Mouse (Mus musculus): ENCODE results near the gene Cdk16. TPM values are rescaled to one million over a fixed set of nuclear protein-coding genes. Genes with fewer than 3 reads are reported as not detected.
"Not testable (repeated sequence)": the region's sequence is repeated elsewhere in the genome, so short reads cannot be mapped to it uniquely, and the experiment has no call there.

Gene Cdk16
- total RNA-seq, 1 experiment, result 53.4 TPM

DNA sequence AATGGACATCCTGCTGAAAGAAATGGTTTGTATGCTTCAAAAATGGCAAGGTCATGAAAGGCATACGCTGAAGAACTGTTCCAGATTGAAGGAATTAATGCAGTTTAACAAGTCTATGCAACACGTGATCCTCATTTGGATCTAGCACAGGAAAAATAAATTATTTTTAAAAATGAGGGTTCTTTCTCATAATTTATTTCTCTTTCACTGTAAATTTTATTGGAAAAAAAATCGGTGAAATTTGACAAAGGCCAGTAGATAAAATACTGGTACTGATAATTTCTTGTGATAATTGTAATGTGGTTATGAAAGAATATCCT, 17.3 kb downstream of the Cdk16 start:
- DNase-seq (ENCODE audit: low read depth, low spot score), result no peak
- in situ Hi-C loops (cut with MboI; ENCODE audit: low sequenced_read_pairs in 2 of 2, unreplicated experiment in 2 of 2), result no loop called here
- TF ChIP-seq ZNF384 (IDR thresholded peaks at IDR 0.05; ENCODE audit: low read depth, low read length) (no peak), HCFC1 (IDR thresholded peaks at IDR 0.05; ENCODE audit: borderline replicate concordance, insufficient read depth, low read length) (no peak), ZC3H11A (IDR thresholded peaks at IDR 0.05; ENCODE audit: borderline replicate concordance, low read depth, low read length) (no peak), MAFK (IDR thresholded peaks at IDR 0.05; ENCODE audit: insufficient read depth, low read depth, low read length) (no peak), CHD2 (IDR thresholded peaks at IDR 0.05; ENCODE audit: low read depth, low read length) (no peak)
- H3K4me3 ChIP-seq (ENCODE audit: insufficient read depth in 1 of 2, low read depth in 1 of 2, low read length in 2 of 2, poor library complexity in 1 of 2, severe bottlenecking in 1 of 2), result peak overlapping the region; percentile 42 to 75
- H3K9ac ChIP-seq (ENCODE audit: insufficient read depth, low read depth, low read length, poor library complexity, severe bottlenecking), result no peak overlapping the region
- H3K36me3 ChIP-seq (ENCODE audit: control insufficient read depth, insufficient read depth, low read length, poor library complexity, severe bottlenecking), result no peaks in the 10 kb centered on the region
- H3K27ac ChIP-seq (ENCODE audit: insufficient read depth, low read depth, low read length, poor library complexity, severe bottlenecking), result no peak overlapping the region; the same call in 1 of the 2 replicates
- H3K4me1 ChIP-seq (ENCODE audit: control insufficient read depth in 2 of 2, insufficient read depth in 2 of 2, low read length in 2 of 2, poor library complexity in 1 of 2), result no peaks in the 10 kb centered on the region
- H3K9me3 ChIP-seq (ENCODE audit: control insufficient read depth, insufficient read depth, low read depth, low read length), result no peaks in the 10 kb centered on the region

DNA sequence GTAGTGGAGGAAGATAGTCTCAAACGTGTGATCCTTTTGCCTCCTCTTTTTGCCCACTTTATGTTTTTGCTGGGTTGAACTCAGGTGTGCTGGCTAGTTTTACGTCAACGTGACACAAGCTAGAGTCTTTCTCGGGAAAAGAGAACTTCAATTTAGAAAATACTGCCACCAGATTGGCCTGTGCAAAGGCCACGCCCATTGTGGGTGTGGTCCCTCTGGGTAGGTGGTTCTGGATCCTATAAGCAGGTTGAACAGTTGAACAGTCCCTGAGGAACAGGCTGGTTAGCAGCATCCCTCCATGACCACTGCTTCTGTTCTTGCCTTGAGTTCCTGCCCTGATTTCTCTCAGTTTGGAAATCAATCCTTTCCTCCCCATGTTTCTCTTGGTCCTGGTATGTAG, 40.9 kb downstream of the Cdk16 start:
- Histone ChIP-seq H3K9ac (ENCODE audit: insufficient read depth, low read depth, low read length, poor library complexity, severe bottlenecking) (no peak overlapping the region), H3K36me3 (ENCODE audit: control insufficient read depth, insufficient read depth, low read length, poor library complexity, severe bottlenecking) (no peaks in the 10 kb centered on the region), H3K4me3 (ENCODE audit: insufficient read depth in 1 of 2, low read depth in 1 of 2, low read length in 2 of 2, poor library complexity in 1 of 2, severe bottlenecking in 1 of 2) (no peak overlapping the region), H3K27ac (ENCODE audit: insufficient read depth, low read depth, low read length, poor library complexity, severe bottlenecking) (no peak overlapping the region), H3K4me1 (ENCODE audit: control insufficient read depth in 2 of 2, insufficient read depth in 2 of 2, low read length in 2 of 2, poor library complexity in 1 of 2) (peaks cover 0 to 2% of the 10 kb centered on the region in 2 experiments; a peak in 1 of 4 replicates), H3K9me3 (ENCODE audit: control insufficient read depth, insufficient read depth, low read depth, low read length) (no peaks in the 10 kb centered on the region)
- DNase-seq (ENCODE audit: low read depth, low spot score), result peak; percentile 25
- in situ Hi-C loops (cut with MboI; ENCODE audit: low sequenced_read_pairs in 2 of 2, unreplicated experiment in 2 of 2), result no loop called here
- TF ChIP-seq MAFK (IDR thresholded peaks at IDR 0.05; ENCODE audit: insufficient read depth, low read depth, low read length) (no peak), HCFC1 (IDR thresholded peaks at IDR 0.05; ENCODE audit: borderline replicate concordance, insufficient read depth, low read length) (no peak), ZC3H11A (IDR thresholded peaks at IDR 0.05; ENCODE audit: borderline replicate concordance, low read depth, low read length) (no peak), CHD2 (IDR thresholded peaks at IDR 0.05; ENCODE audit: low read depth, low read length) (no peak), ZNF384 (IDR thresholded peaks at IDR 0.05; ENCODE audit: low read depth, low read length) (no peak)

DNA sequence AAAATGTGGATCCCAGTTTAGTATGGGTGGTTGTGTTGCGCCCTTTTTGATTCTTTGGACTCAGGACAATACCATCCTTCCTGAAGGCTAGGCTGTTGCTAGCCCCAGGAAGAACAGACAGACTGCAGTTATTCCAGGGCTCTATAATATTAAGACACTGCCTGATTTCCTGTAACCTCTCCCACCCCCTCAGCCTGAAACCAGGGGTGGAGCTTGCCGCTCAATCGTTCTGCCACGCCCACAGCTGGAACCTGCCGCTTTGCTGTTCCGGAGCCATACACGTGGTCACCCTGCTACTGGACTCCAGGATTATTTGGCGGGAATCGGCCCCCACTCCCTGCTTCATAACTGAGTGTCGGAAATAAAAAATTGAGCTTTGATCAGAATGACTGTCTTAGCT, 42.3 kb downstream of the Cdk16 start:
- DNase-seq (ENCODE audit: low read depth, low spot score), result peak; percentile 7
- in situ Hi-C loops (cut with MboI; ENCODE audit: low sequenced_read_pairs in 2 of 2, unreplicated experiment in 2 of 2); H3K9me3 ChIP-seq (ENCODE audit: control insufficient read depth, insufficient read depth, low read depth, low read length); H3K9ac ChIP-seq (ENCODE audit: insufficient read depth, low read depth, low read length, poor library complexity, severe bottlenecking); H3K4me3 ChIP-seq (ENCODE audit: insufficient read depth in 1 of 2, low read depth in 1 of 2, low read length in 2 of 2, poor library complexity in 1 of 2, severe bottlenecking in 1 of 2); H3K4me1 ChIP-seq (ENCODE audit: control insufficient read depth in 2 of 2, insufficient read depth in 2 of 2, low read length in 2 of 2, poor library complexity in 1 of 2); H3K36me3 ChIP-seq (ENCODE audit: control insufficient read depth, insufficient read depth, low read length, poor library complexity, severe bottlenecking); H3K27ac ChIP-seq (ENCODE audit: insufficient read depth, low read depth, low read length, poor library complexity, severe bottlenecking): not testable (repeated sequence)

DNA sequence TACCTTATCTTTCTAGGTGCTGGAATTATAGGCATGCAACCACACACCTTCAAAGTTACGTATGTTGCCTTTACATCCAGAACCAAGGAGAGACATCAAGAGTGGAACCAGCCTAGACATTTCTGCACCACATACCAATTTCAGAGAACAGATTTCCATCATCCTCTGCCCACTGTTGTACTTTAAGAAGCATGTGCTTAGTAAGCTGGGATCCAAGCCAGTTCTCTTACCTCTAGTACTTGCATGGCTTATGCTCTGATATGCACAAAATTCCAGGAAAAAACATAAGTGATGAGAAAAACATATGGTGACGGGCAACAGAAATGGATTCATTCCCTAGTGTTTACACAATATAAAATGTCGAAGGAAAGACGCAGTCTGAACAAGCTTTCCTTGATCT, 48.7 kb downstream of the Cdk16 start:
- H3K36me3 ChIP-seq (ENCODE audit: control insufficient read depth, insufficient read depth, low read length, poor library complexity, severe bottlenecking), result no peaks in the 10 kb centered on the region
- no peaks in the 10 kb centered on the region for H3K9me3 ChIP-seq (ENCODE audit: control insufficient read depth, insufficient read depth, low read depth, low read length)
- H3K4me1 ChIP-seq (ENCODE audit: control insufficient read depth in 2 of 2, insufficient read depth in 2 of 2, low read length in 2 of 2, poor library complexity in 1 of 2), result no peaks in the 10 kb centered on the region
- in situ Hi-C loops (cut with MboI; ENCODE audit: low sequenced_read_pairs in 2 of 2, unreplicated experiment in 2 of 2), result no loop called here
- H3K4me3 ChIP-seq (ENCODE audit: insufficient read depth in 1 of 2, low read depth in 1 of 2, low read length in 2 of 2, poor library complexity in 1 of 2, severe bottlenecking in 1 of 2), result no peak overlapping the region
- TF ChIP-seq HCFC1 (IDR thresholded peaks at IDR 0.05; ENCODE audit: borderline replicate concordance, insufficient read depth, low read length) (no peak), MAFK (IDR thresholded peaks at IDR 0.05; ENCODE audit: insufficient read depth, low read depth, low read length) (no peak), ZNF384 (IDR thresholded peaks at IDR 0.05; ENCODE audit: low read depth, low read length) (no peak), ZC3H11A (IDR thresholded peaks at IDR 0.05; ENCODE audit: borderline replicate concordance, low read depth, low read length) (no peak), CHD2 (IDR thresholded peaks at IDR 0.05; ENCODE audit: low read depth, low read length) (no peak)
- no peak for DNase-seq (ENCODE audit: low read depth, low spot score)
- no peak overlapping the region for H3K27ac ChIP-seq (ENCODE audit: insufficient read depth, low read depth, low read length, poor library complexity, severe bottlenecking)
- H3K9ac ChIP-seq (ENCODE audit: insufficient read depth, low read depth, low read length, poor library complexity, severe bottlenecking), result no peak overlapping the region

DNA sequence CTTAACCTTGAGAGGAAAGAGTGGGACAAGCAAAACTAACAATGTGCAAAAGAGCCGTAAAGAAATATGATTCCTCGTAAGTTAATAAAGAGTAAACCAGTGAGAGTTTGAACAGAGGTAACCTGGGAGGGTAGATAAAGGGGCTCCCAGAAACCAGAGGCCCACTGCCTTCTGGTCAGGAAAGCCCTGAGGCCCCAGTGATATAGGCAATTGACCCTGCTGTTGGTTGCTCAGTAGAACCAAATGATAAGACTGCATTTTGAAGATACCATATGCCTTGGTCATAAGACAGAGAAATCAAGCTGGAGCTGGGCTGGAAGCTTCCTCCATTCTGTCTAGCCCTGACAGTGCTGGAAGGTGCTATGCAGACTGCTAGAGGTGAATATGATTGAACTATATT, 61.1 kb downstream of the Cdk16 start:
- DNase-seq (ENCODE audit: low read depth, low spot score), result no peak
- Histone ChIP-seq H3K27ac (ENCODE audit: insufficient read depth, low read depth, low read length, poor library complexity, severe bottlenecking) (no peak overlapping the region), H3K4me3 (ENCODE audit: insufficient read depth in 1 of 2, low read depth in 1 of 2, low read length in 2 of 2, poor library complexity in 1 of 2, severe bottlenecking in 1 of 2) (no peak overlapping the region), H3K4me1 (ENCODE audit: control insufficient read depth in 2 of 2, insufficient read depth in 2 of 2, low read length in 2 of 2, poor library complexity in 1 of 2) (no peaks in the 10 kb centered on the region), H3K9ac (ENCODE audit: insufficient read depth, low read depth, low read length, poor library complexity, severe bottlenecking) (no peak overlapping the region), H3K9me3 (ENCODE audit: control insufficient read depth, insufficient read depth, low read depth, low read length) (no peaks in the 10 kb centered on the region), H3K36me3 (ENCODE audit: control insufficient read depth, insufficient read depth, low read length, poor library complexity, severe bottlenecking) (no peaks in the 10 kb centered on the region)
- TF ChIP-seq ZC3H11A (IDR thresholded peaks at IDR 0.05; ENCODE audit: borderline replicate concordance, low read depth, low read length) (no peak), CHD2 (IDR thresholded peaks at IDR 0.05; ENCODE audit: low read depth, low read length) (no peak), ZNF384 (IDR thresholded peaks at IDR 0.05; ENCODE audit: low read depth, low read length) (no peak), HCFC1 (IDR thresholded peaks at IDR 0.05; ENCODE audit: borderline replicate concordance, insufficient read depth, low read length) (no peak), MAFK (IDR thresholded peaks at IDR 0.05; ENCODE audit: insufficient read depth, low read depth, low read length) (no peak)
- in situ Hi-C loops (cut with MboI; ENCODE audit: low sequenced_read_pairs in 2 of 2, unreplicated experiment in 2 of 2), result no loop called here

Other genes with a start within 250 kb of the Cdk16 start
- not detected in 2 replicates for gene Rgn, start 138.2 kb upstream of the Cdk16 start, total RNA-seq (2012; rRNA removed)
- gene Rbm10, start 70.5 kb upstream of the Cdk16 start, total RNA-seq (2012; rRNA removed), result 49.4 and 57.9 TPM in 2 replicates
- gene Ndufb11, start 70.3 kb upstream of the Cdk16 start, total RNA-seq (2012; rRNA removed), result 161 and 213 TPM in 2 replicates
- gene Uba1, start 29.6 kb upstream of the Cdk16 start, total RNA-seq (2012; rRNA removed), result 149 and 178 TPM in 2 replicates
- gene Usp11, start 16.0 kb downstream of the Cdk16 start, total RNA-seq (2012; rRNA removed), result 16.8 and 43.4 TPM in 2 replicates
- 81.8 and 93.1 TPM in 2 replicates for gene Araf, start 109.9 kb downstream of the Cdk16 start, total RNA-seq (2012; rRNA removed)
- gene Timp1, start 182.2 kb downstream of the Cdk16 start, total RNA-seq (2012; rRNA removed), result 88.4 and 130 TPM in 2 replicates
- 1.6 and 1.7 TPM in 2 replicates for gene Syn1, start 233.1 kb downstream of the Cdk16 start, total RNA-seq (2012; rRNA removed)
- 4.4 and 9.6 TPM in 2 replicates for gene Cfp, start 243.6 kb downstream of the Cdk16 start, total RNA-seq (2012; rRNA removed)

Data from ES-E14 (cell line).